Mouse (Mus musculus): ENCODE data around the gene Htr2b.

DNA sequence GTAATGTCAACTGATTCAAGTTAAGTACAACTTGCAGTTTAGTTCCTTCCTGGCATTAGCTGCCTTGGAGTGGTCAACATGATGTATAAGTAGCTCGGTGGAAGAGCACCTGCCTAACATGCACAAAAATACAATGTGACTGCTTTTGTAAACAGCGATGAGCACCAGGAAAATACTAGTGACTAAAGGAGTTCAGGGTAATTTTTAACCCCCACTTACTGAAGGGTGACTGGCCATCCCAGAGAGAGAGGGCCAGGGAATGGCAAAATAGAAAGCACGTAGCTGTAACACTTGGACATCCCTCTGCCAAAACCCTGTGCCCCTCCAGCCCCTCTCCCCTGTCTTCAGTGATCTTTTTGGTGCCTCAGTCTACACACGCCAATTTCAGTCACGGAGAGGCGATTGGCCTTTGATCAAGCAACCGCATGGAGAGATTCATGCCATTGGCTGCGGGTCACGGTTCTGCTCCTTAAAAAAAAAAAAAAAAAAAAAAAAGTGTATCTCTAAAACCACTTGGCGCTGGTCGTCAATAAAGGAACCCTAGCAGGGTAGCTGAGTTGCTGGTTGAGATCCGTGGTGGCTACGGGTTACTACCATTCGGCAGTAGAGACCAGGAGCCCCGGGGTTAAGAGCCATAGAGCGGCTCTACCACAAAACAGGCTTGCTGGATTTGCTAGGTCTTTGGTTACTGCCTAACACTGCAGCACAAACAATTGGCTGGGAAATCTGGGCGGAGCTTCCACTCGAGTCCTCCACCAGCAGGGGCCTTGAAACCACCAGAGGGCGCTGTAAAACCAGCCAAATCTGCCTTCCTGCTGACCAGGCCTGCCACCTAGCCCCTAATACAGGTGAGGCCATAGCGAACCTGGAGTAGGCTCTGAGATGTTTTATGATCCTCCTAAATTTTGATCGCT is 52.7 kb downstream of the Htr2b start:
- TF ChIP-seq HCFC1 (IDR thresholded peaks at IDR 0.05; ENCODE audit: low read depth, low read length), result peak; percentile 15; the same call in 1 of the 2 replicates
- TF ChIP-seq USF1 (IDR thresholded peaks at IDR 0.05; ENCODE audit: low read depth, low read length), result no peak
- peak; percentile 53; the same call in 1 of the 2 replicates for TF ChIP-seq POLR2A (IDR thresholded peaks at IDR 0.05; ENCODE audit: low read depth, low read length)
- TF ChIP-seq CTCF (conservative IDR thresholded peaks at IDR 0.05 in 1 of 2, IDR thresholded peaks at IDR 0.05 in 1 of 2; ENCODE audit: low read depth in 2 of 2, low read length in 2 of 2), result peak; percentile 74 to 98
- no peak for TF ChIP-seq E2F4 (IDR thresholded peaks at IDR 0.05; ENCODE audit: insufficient replicate concordance, low read depth, low read length)
